Mouse (Mus musculus): ENCODE results near the gene Lrrn4cl. TPM values are rescaled to one million over a fixed set of nuclear protein-coding genes. Genes with fewer than 3 reads are reported as not detected.

The Lrrn4cl gene
- polyA plus RNA-seq (2014; fragmentation: Nextera tagmentation; extraction: Ambion mirVana): 1.4 TPM in 2 replicates

- H3K4me2 ChIP-seq (ENCODE audit: low read length): peak within 1 kb of the TSS; percentile 33
- peaks cover 22% of the 10 kb centered on the region for H3K36me3 ChIP-seq (ENCODE audit: control insufficient read depth, insufficient read depth, low read length)
- H3K4me1 ChIP-seq (replicated peaks; ENCODE audit: control insufficient read depth, insufficient read depth, low read length): peaks cover 7% of the 10 kb centered on the region; the same call in 1 of the 2 replicates
- WGBS: 25% methylated on average over 7 of the region's 7 CpGs
- peak within 1 kb of the TSS; percentile 6; the same call in 1 of the 2 replicates for H3K4me3 ChIP-seq (ENCODE audit: low read depth, low read length)
- DNase-seq (ENCODE audit: low spot score): peak; percentile 71
- no peaks in the 10 kb centered on the region for H3K27me3 ChIP-seq (replicated peaks; ENCODE audit: control insufficient read depth, insufficient read depth, low read length)
- ATAC-seq (replicated peaks; ENCODE audit: low FRiP score, low TSS enrichment, low read depth): peak; percentile 69
- H3K9me3 ChIP-seq (ENCODE audit: control insufficient read depth, low read length): no peaks in the 10 kb centered on the region
- peak within 1 kb of the TSS; percentile 10; the same call in 1 of the 2 replicates for H3K9ac ChIP-seq (ENCODE audit: low read length)
- peak within 1 kb of the TSS; percentile 59 for H3K27ac ChIP-seq (ENCODE audit: low read depth)
These were observed at the start of gene Lrrn4cl for GRCm38 (mm10) chr19:8850402-8850901. TSS of gene Lrrn4cl (plus strand) at chr19:8850768.

DNA sequence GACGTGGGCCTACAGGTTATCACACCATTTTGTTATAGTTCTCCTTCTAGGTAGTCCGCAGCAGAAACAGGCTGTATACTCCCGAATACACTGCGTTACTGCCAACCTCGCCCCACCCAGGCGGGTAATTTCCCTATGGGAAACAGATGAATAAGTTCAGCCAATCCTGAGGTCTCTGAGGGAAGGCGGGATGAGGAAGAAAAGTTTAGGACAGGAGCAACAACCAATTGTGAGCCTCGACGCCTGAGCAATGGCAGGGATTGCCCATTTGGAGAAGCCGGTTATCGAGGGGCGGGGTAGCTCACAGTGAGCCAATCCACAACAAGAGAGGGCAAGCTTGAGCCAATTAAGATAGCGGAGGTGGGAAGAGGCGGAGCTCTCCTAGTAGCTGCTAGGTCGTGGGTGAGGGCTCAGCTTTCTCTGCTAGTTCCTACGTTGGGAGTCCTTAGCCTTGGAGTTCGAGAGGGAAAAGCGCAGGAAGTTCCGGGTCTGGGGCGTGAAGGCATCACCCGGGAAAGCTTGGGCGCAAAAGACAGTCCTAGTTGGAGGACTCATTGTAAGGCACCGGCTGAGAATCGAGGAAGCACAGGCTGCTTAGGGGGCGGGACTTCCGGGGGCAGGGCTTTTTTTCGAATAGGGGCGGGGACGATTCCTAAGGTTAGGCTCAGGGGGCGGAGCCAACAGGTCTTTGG lies 48.3 kb upstream of the Lrrn4cl start, which contains the start of gene Zbtb3:
TSS of gene Zbtb3 (plus strand) at position 426 of the 692 bp plus-strand sequence.
- H3K9ac ChIP-seq (ENCODE audit: low read length): peak within 1 kb of the TSS; percentile 55
- H3K27me3 ChIP-seq (replicated peaks; ENCODE audit: control insufficient read depth, insufficient read depth, low read length): no peaks in the 10 kb centered on the region
- under 1% methylated on average over 30 of the region's 30 CpGs for WGBS
- H3K4me2 ChIP-seq (ENCODE audit: low read length): peak within 1 kb of the TSS; percentile 91
- H3K9me3 ChIP-seq (ENCODE audit: control insufficient read depth, low read length): no peaks in the 10 kb centered on the region
- ATAC-seq (replicated peaks; ENCODE audit: low FRiP score, low TSS enrichment, low read depth) (peak; percentile 96), DNase-seq (ENCODE audit: low spot score) (peak; percentile 97)
- peaks cover 21% of the 10 kb centered on the region for H3K4me1 ChIP-seq (replicated peaks; ENCODE audit: control insufficient read depth, insufficient read depth, low read length)
- peaks cover 27% of the 10 kb centered on the region for H3K36me3 ChIP-seq (ENCODE audit: control insufficient read depth, insufficient read depth, low read length)
- H3K4me3 ChIP-seq (ENCODE audit: low read depth, low read length): peak within 1 kb of the TSS; percentile 69
- peak within 1 kb of the TSS; percentile 80 for H3K27ac ChIP-seq (ENCODE audit: low read depth)

- Histone ChIP-seq H3K4me3 (ENCODE audit: low read depth, low read length) (no peak overlapping the region; the same call in 1 of the 2 replicates), H3K9ac (ENCODE audit: low read length) (no peak overlapping the region)
- WGBS: 88% methylated on average over 9 of the region's 9 CpGs
These were observed 47.3 kb upstream of the Lrrn4cl start for GRCm38 (mm10) chr19:8803204-8803780.

DNA sequence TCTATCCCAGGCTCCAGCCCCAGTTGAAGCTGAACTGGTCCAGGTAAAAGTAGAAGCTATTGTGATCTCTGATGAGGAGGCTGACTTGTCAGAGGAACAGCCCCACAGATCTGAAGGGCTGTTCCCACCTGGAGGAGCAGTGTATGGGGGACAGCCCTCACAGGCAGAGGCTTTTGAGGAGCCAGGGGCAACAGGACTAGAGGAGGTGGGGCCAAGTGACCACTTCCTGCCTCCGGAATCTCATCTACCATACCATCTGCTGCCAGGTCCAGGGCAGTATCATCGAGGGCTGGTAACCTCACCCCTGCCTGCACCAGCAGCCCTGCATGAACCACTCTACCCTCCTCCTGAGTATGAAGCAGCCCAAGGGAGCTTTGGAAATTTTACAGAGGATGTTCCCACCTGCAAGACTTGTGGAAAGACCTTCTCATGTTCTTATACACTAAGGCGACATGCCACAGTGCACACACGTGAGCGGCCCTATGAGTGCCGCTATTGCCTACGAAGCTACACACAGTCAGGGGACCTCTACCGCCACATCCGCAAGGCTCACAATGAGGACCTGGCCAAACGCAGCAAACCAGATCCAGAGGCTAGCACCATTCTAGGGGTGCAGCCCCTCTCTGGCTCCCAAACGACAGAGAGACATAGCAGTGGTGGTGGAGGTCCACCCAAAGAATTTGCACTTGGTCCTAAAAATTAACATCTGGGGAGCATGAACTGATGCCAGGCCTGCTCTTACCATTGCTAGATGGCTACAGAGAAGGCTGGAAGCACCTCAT lies 46.5 kb upstream of the Lrrn4cl start:
- Histone ChIP-seq H3K27ac (ENCODE audit: low read depth) (no peak overlapping the region), H3K4me1 (replicated peaks; ENCODE audit: control insufficient read depth, insufficient read depth, low read length) (peaks cover 11% of the 10 kb centered on the region), H3K36me3 (ENCODE audit: control insufficient read depth, insufficient read depth, low read length) (peaks cover 45% of the 10 kb centered on the region), H3K27me3 (replicated peaks; ENCODE audit: control insufficient read depth, insufficient read depth, low read length) (no peaks in the 10 kb centered on the region), H3K9me3 (ENCODE audit: control insufficient read depth, low read length) (no peaks in the 10 kb centered on the region), H3K4me2 (ENCODE audit: low read length) (no peak overlapping the region), H3K9ac (ENCODE audit: low read length) (no peak overlapping the region), H3K4me3 (ENCODE audit: low read depth, low read length) (no peak overlapping the region)
- 96% methylated on average over 11 of the region's 11 CpGs for WGBS
- no peak for ATAC-seq (replicated peaks; ENCODE audit: low FRiP score, low TSS enrichment, low read depth)
- no peak for DNase-seq (ENCODE audit: low spot score)

More at GRCm38 (mm10) chr19:8803204-8803780, 47.3 kb upstream of the Lrrn4cl start:
- H3K27me3 ChIP-seq (replicated peaks; ENCODE audit: control insufficient read depth, insufficient read depth, low read length): no peaks in the 10 kb centered on the region
- no peaks in the 10 kb centered on the region for H3K9me3 ChIP-seq (ENCODE audit: control insufficient read depth, low read length)
- peaks cover 15% of the 10 kb centered on the region for H3K4me1 ChIP-seq (replicated peaks; ENCODE audit: control insufficient read depth, insufficient read depth, low read length)
- H3K4me2 ChIP-seq (ENCODE audit: low read length): peak overlapping the region; percentile 91
- ATAC-seq (replicated peaks; ENCODE audit: low FRiP score, low TSS enrichment, low read depth): no peak
- no peak for DNase-seq (ENCODE audit: low spot score)
- peaks cover 38% of the 10 kb centered on the region for H3K36me3 ChIP-seq (ENCODE audit: control insufficient read depth, insufficient read depth, low read length)
- no peak overlapping the region for H3K27ac ChIP-seq (ENCODE audit: low read depth)

- H3K27me3 ChIP-seq (replicated peaks; ENCODE audit: control insufficient read depth, insufficient read depth, low read length): no peaks in the 10 kb centered on the region
- no peak for ATAC-seq (replicated peaks; ENCODE audit: low FRiP score, low TSS enrichment, low read depth)
- H3K9me3 ChIP-seq (ENCODE audit: control insufficient read depth, low read length): no peaks in the 10 kb centered on the region
- no peak overlapping the region for H3K4me2 ChIP-seq (ENCODE audit: low read length)
- no peak for DNase-seq (ENCODE audit: low spot score)
- H3K27ac ChIP-seq (ENCODE audit: low read depth): no peak overlapping the region
- WGBS: 90% methylated on average over 5 of the region's 5 CpGs
- peaks cover 66% of the 10 kb centered on the region for H3K36me3 ChIP-seq (ENCODE audit: control insufficient read depth, insufficient read depth, low read length)
- no peak overlapping the region for H3K4me3 ChIP-seq (ENCODE audit: low read depth, low read length)
- no peak overlapping the region for H3K9ac ChIP-seq (ENCODE audit: low read length)
- H3K4me1 ChIP-seq (replicated peaks; ENCODE audit: control insufficient read depth, insufficient read depth, low read length): peaks cover 8% of the 10 kb centered on the region; the same call in 1 of the 2 replicates
These were observed 43.8 kb upstream of the Lrrn4cl start for GRCm38 (mm10) chr19:8806810-8807209.

DNA sequence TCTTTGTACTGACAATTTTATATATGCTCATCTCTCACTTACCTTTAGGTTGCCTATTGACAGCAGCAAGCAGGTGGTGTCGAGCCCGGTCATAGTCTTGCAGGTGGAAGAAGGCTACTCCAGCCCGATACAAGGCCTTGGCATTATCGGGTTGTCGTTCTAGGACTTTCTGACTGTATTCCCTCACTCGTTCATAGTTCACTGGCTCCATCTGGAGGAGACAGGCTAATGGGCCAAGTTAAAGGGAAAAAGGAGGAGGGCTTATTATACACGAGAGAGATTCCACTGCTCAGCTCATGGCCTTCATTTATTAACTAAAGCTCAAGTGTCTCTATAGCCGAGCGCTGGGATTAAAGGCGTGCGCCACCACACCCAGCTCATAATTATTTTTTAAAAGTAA lies 34.8 kb upstream of the Lrrn4cl start:
- peaks cover 16% of the 10 kb centered on the region for H3K4me1 ChIP-seq (replicated peaks; ENCODE audit: control insufficient read depth, insufficient read depth, low read length)
- DNase-seq (ENCODE audit: low spot score) (no peak), ATAC-seq (replicated peaks; ENCODE audit: low FRiP score, low TSS enrichment, low read depth) (no peak)
- no peak overlapping the region for H3K27ac ChIP-seq (ENCODE audit: low read depth)
- WGBS: 81% methylated on average over 11 of the region's 11 CpGs
- no peak overlapping the region for H3K4me3 ChIP-seq (ENCODE audit: low read depth, low read length)
- H3K9ac ChIP-seq (ENCODE audit: low read length): no peak overlapping the region; the same call in 1 of the 2 replicates
- no peaks in the 10 kb centered on the region for H3K27me3 ChIP-seq (replicated peaks; ENCODE audit: control insufficient read depth, insufficient read depth, low read length)
- H3K9me3 ChIP-seq (ENCODE audit: control insufficient read depth, low read length): no peaks in the 10 kb centered on the region
- H3K4me2 ChIP-seq (ENCODE audit: low read length): no peak overlapping the region
- H3K36me3 ChIP-seq (ENCODE audit: control insufficient read depth, insufficient read depth, low read length): peaks cover 53% of the 10 kb centered on the region

- ATAC-seq (replicated peaks; ENCODE audit: low FRiP score, low TSS enrichment, low read depth) (no peak), DNase-seq (ENCODE audit: low spot score) (no peak)
- H3K4me2 ChIP-seq (ENCODE audit: low read length): peak overlapping the region; percentile 13; the same call in 1 of the 2 replicates
- peaks cover 45% of the 10 kb centered on the region for H3K36me3 ChIP-seq (ENCODE audit: control insufficient read depth, insufficient read depth, low read length)
- H3K27me3 ChIP-seq (replicated peaks; ENCODE audit: control insufficient read depth, insufficient read depth, low read length): no peaks in the 10 kb centered on the region
- no peaks in the 10 kb centered on the region for H3K9me3 ChIP-seq (ENCODE audit: control insufficient read depth, low read length)
- no peak overlapping the region for H3K27ac ChIP-seq (ENCODE audit: low read depth)
- 78% methylated on average over 3 of the region's 3 CpGs for WGBS
- H3K4me3 ChIP-seq (ENCODE audit: low read depth, low read length): no peak overlapping the region
- no peak overlapping the region for H3K9ac ChIP-seq (ENCODE audit: low read length)
- peaks cover 20% of the 10 kb centered on the region for H3K4me1 ChIP-seq (replicated peaks; ENCODE audit: control insufficient read depth, insufficient read depth, low read length)
These were observed 33.6 kb upstream of the Lrrn4cl start for GRCm38 (mm10) chr19:8817001-8817400.

GRCm38 (mm10) chr19:8818301-8818798 lies 32.2 kb upstream of the Lrrn4cl start:
- no peak for ATAC-seq (replicated peaks; ENCODE audit: low FRiP score, low TSS enrichment, low read depth)
- WGBS: 20% methylated on average over 14 of the region's 14 CpGs
- no peaks in the 10 kb centered on the region for H3K27me3 ChIP-seq (replicated peaks; ENCODE audit: control insufficient read depth, insufficient read depth, low read length)
- H3K4me2 ChIP-seq (ENCODE audit: low read length): peak overlapping the region; percentile 79
- peaks cover 41% of the 10 kb centered on the region for H3K36me3 ChIP-seq (ENCODE audit: control insufficient read depth, insufficient read depth, low read length)
- peaks cover 27% of the 10 kb centered on the region for H3K4me1 ChIP-seq (replicated peaks; ENCODE audit: control insufficient read depth, insufficient read depth, low read length)
- DNase-seq (ENCODE audit: low spot score): no peak
- peak overlapping the region; percentile 99 for H3K4me3 ChIP-seq (ENCODE audit: low read depth, low read length)
- H3K9me3 ChIP-seq (ENCODE audit: control insufficient read depth, low read length): no peaks in the 10 kb centered on the region
- peak overlapping the region; percentile 75 for H3K9ac ChIP-seq (ENCODE audit: low read length)
- peak overlapping the region; percentile 96 for H3K27ac ChIP-seq (ENCODE audit: low read depth)

All from intestine, embryonic 14.5 days (tissue).